Mouse (Mus musculus): ENCODE measurements at regions not wholly inside any gene's neighbourhood (a gene's known extent, or its start where the extent isn't known, plus 50 kb on each side); places are given as distances from the start of the nearest gene placed in this dataset.

- no peak for TF ChIP-seq POLR2A (IDR thresholded peaks at IDR 0.05; ENCODE audit: borderline replicate concordance, extremely low read depth, insufficient read depth, insufficient read length, poor library complexity, severe bottlenecking)
- TF ChIP-seq CTCF (IDR thresholded peaks at IDR 0.05; ENCODE audit: borderline replicate concordance, extremely low read depth, insufficient read depth, insufficient read length): peak; percentile 65; the same call in 1 of the 2 replicates
- peak; percentile 60 for DNase-seq (ENCODE audit: low read depth)
Observed at GRCm38 (mm10) chrX:76201366-76201765, 62.7 kb upstream of the Cldn34b3 start.
